Mouse (Mus musculus): ENCODE measurements around the gene Zfand5. TPM values are rescaled to one million over a fixed set of nuclear protein-coding genes. Genes with fewer than 3 reads are reported as not detected.
"Not testable (repeated sequence)": the region's sequence is repeated elsewhere in the genome, so short reads cannot be mapped to it uniquely, and the experiment has no call there.

Gene Zfand5
- polyA plus RNA-seq, 1 experiment from 2014 or later, result 131 TPM

DNA sequence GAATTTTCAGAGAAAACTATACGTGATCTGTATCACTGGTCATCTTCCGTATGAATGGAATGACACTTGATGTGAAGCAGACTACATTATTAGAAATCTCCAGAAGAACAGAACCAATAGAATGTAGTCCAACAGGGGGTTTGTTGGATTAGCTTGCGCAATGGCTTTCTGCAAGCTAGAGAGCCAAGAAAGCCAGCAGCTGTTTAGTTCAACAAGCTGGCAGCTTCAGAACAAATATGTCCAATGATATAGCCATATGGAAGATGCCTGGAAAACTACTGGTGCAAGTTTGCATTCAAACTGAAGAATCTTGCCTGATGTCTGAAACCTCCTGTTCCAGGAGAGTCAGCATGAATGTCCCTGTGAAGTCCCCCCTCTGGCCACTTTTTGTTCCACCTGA is 35.7 kb downstream of the Zfand5 start:
- Histone ChIP-seq H3K9ac (ENCODE audit: low read length) (no peak overlapping the region), H3K4me1 (replicated peaks; ENCODE audit: control insufficient read depth, insufficient read depth, low read length) (no peaks in the 10 kb centered on the region), H3K4me2 (ENCODE audit: low read depth, low read length, severe bottlenecking) (no peak overlapping the region), H3K27me3 (ENCODE audit: control insufficient read depth, insufficient read depth, low read length) (no peaks in the 10 kb centered on the region), H3K9me3 (ENCODE audit: control insufficient read depth, low read length) (no peaks in the 10 kb centered on the region), H3K27ac (ENCODE audit: low read depth, low read length) (no peak overlapping the region), H3K36me3 (ENCODE audit: control insufficient read depth, insufficient read depth, low read length) (no peaks in the 10 kb centered on the region), H3K4me3 (ENCODE audit: low read depth, low read length) (no peak overlapping the region)
- WGBS, result 96% methylated on average over 3 of the region's 3 CpGs
- ATAC-seq (replicated peaks; ENCODE audit: low FRiP score) (no peak), DNase-seq (ENCODE audit: low spot score) (no peak)

DNA sequence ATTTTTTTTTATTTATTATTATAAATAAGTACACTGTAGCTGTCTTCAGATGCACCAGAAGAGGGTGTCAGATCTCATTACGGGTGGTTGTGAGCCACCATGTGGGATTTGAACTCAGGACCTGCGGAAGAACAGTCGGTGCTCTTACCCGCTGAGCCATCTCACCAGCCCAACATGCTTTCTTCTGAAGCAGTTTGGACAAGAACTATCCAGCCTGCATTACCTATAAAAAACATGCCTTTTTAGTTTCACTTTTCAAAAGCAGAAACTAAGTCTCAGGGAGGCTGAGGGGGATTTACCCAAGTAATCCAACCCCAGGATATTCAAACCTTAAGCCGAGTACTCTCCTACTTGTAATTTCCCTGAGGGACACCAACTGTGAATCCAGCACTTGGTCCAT is 38.3 kb downstream of the Zfand5 start:
- H3K4me1 ChIP-seq (replicated peaks; ENCODE audit: control insufficient read depth, insufficient read depth, low read length); H3K4me2 ChIP-seq (ENCODE audit: low read depth, low read length, severe bottlenecking); H3K36me3 ChIP-seq (ENCODE audit: control insufficient read depth, insufficient read depth, low read length); H3K27me3 ChIP-seq (ENCODE audit: control insufficient read depth, insufficient read depth, low read length); H3K4me3 ChIP-seq (ENCODE audit: low read depth, low read length); DNase-seq (ENCODE audit: low spot score); ATAC-seq (replicated peaks; ENCODE audit: low FRiP score); H3K9me3 ChIP-seq (ENCODE audit: control insufficient read depth, low read length); H3K27ac ChIP-seq (ENCODE audit: low read depth, low read length); H3K9ac ChIP-seq (ENCODE audit: low read length): not testable (repeated sequence)
- 93% methylated on average over 5 of the region's 5 CpGs for WGBS

GRCm38 (mm10) chr19:21315701-21316100 is 43.6 kb downstream of the Zfand5 start:
- DNase-seq (ENCODE audit: low spot score) (no peak), ATAC-seq (replicated peaks; ENCODE audit: low FRiP score) (no peak)
- no peaks in the 10 kb centered on the region for H3K27me3 ChIP-seq (ENCODE audit: control insufficient read depth, insufficient read depth, low read length)
- H3K4me2 ChIP-seq (ENCODE audit: low read depth, low read length, severe bottlenecking), result no peak overlapping the region
- H3K36me3 ChIP-seq (ENCODE audit: control insufficient read depth, insufficient read depth, low read length), result no peaks in the 10 kb centered on the region
- H3K4me3 ChIP-seq (ENCODE audit: low read depth, low read length), result no peak overlapping the region
- no peak overlapping the region for H3K9ac ChIP-seq (ENCODE audit: low read length)
- H3K4me1 ChIP-seq (replicated peaks; ENCODE audit: control insufficient read depth, insufficient read depth, low read length), result no peaks in the 10 kb centered on the region
- WGBS, result 85% methylated on average over 3 of the region's 3 CpGs
- no peaks in the 10 kb centered on the region for H3K9me3 ChIP-seq (ENCODE audit: control insufficient read depth, low read length)
- no peak overlapping the region for H3K27ac ChIP-seq (ENCODE audit: low read depth, low read length)

DNA sequence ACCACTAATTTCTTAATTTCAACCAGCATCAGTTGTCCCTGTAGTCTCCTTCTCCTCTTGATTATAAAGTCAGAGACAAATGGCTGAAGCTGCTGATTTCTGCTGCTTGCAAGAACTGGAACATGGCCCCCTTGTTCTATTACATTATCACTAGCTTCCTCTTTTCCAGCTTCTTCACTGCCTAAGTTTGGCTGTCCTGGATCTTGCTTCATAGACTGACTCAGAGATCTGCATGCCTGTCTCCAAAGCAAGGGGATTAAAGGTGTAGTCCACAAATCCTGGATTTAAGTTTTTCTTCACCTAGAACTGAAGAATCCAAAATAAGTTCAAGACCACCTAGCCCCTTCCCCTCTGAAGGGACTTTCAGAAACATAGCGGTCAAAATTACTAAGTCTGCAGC is 47.5 kb downstream of the Zfand5 start:
- DNase-seq (ENCODE audit: low spot score), result no peak
- Histone ChIP-seq H3K27me3 (ENCODE audit: control insufficient read depth, insufficient read depth, low read length) (no peaks in the 10 kb centered on the region), H3K27ac (ENCODE audit: low read depth, low read length) (no peak overlapping the region), H3K4me3 (ENCODE audit: low read depth, low read length) (no peak overlapping the region), H3K36me3 (ENCODE audit: control insufficient read depth, insufficient read depth, low read length) (no peaks in the 10 kb centered on the region), H3K9me3 (ENCODE audit: control insufficient read depth, low read length) (no peaks in the 10 kb centered on the region), H3K4me2 (ENCODE audit: low read depth, low read length, severe bottlenecking) (no peak overlapping the region), H3K4me1 (replicated peaks; ENCODE audit: control insufficient read depth, insufficient read depth, low read length) (no peaks in the 10 kb centered on the region), H3K9ac (ENCODE audit: low read length) (no peak overlapping the region)
- 90% methylated on average over 1 of the region's 1 CpGs for WGBS
- ATAC-seq (replicated peaks; ENCODE audit: low FRiP score), result no peak

DNA sequence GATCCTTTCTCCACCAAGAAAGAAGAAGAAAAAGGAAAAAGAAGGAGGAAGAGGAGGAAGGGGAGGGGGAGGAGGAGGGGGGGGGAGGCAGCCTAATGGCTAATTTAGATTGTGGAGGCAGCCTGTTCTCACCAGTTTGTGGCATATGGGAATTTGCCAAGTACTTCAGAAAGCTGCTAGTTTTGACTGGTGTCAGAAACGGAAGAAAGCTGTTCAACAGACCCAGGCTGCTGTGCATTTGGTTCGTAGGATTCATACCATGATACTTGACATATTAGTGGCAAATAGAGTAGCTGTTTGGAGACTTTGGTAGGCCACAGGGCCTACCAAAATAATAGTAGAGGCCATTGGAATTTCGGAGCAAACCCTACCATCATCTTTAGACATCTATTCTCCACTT is 53.3 kb downstream of the Zfand5 start:
- Histone ChIP-seq H3K27ac (ENCODE audit: low read depth, low read length) (no peak overlapping the region), H3K36me3 (ENCODE audit: control insufficient read depth, insufficient read depth, low read length) (no peaks in the 10 kb centered on the region), H3K9me3 (ENCODE audit: control insufficient read depth, low read length) (no peaks in the 10 kb centered on the region), H3K27me3 (ENCODE audit: control insufficient read depth, insufficient read depth, low read length) (no peaks in the 10 kb centered on the region), H3K4me3 (ENCODE audit: low read depth, low read length) (no peak overlapping the region), H3K4me1 (replicated peaks; ENCODE audit: control insufficient read depth, insufficient read depth, low read length) (no peaks in the 10 kb centered on the region), H3K9ac (ENCODE audit: low read length) (no peak overlapping the region), H3K4me2 (ENCODE audit: low read depth, low read length, severe bottlenecking) (no peak overlapping the region)
- no peak for ATAC-seq (replicated peaks; ENCODE audit: low FRiP score)
- 88% methylated on average over 3 of the region's 3 CpGs for WGBS
- no peak for DNase-seq (ENCODE audit: low spot score)

- 80% methylated on average over 9 of the region's 9 CpGs for WGBS
- ATAC-seq (replicated peaks; ENCODE audit: low FRiP score), result no peak
- H3K9ac ChIP-seq (ENCODE audit: low read length), result no peak overlapping the region
- no peak overlapping the region for H3K4me2 ChIP-seq (ENCODE audit: low read depth, low read length, severe bottlenecking)
- H3K27ac ChIP-seq (ENCODE audit: low read depth, low read length), result no peak overlapping the region
- H3K9me3 ChIP-seq (ENCODE audit: control insufficient read depth, low read length), result no peaks in the 10 kb centered on the region
- H3K4me1 ChIP-seq (replicated peaks; ENCODE audit: control insufficient read depth, insufficient read depth, low read length), result no peaks in the 10 kb centered on the region
- no peaks in the 10 kb centered on the region for H3K36me3 ChIP-seq (ENCODE audit: control insufficient read depth, insufficient read depth, low read length)
- DNase-seq (ENCODE audit: low spot score), result no peak
- H3K27me3 ChIP-seq (ENCODE audit: control insufficient read depth, insufficient read depth, low read length), result no peaks in the 10 kb centered on the region
- no peak overlapping the region for H3K4me3 ChIP-seq (ENCODE audit: low read depth, low read length)
These were observed 56.9 kb downstream of the Zfand5 start for GRCm38 (mm10) chr19:21328951-21329350.

- DNase-seq (ENCODE audit: low spot score) (no peak), ATAC-seq (replicated peaks; ENCODE audit: low FRiP score) (no peak)
- Histone ChIP-seq H3K27ac (ENCODE audit: low read depth, low read length) (no peak overlapping the region), H3K36me3 (ENCODE audit: control insufficient read depth, insufficient read depth, low read length) (no peaks in the 10 kb centered on the region), H3K4me3 (ENCODE audit: low read depth, low read length) (no peak overlapping the region), H3K9me3 (ENCODE audit: control insufficient read depth, low read length) (no peaks in the 10 kb centered on the region), H3K9ac (ENCODE audit: low read length) (no peak overlapping the region), H3K4me1 (replicated peaks; ENCODE audit: control insufficient read depth, insufficient read depth, low read length) (no peaks in the 10 kb centered on the region), H3K27me3 (ENCODE audit: control insufficient read depth, insufficient read depth, low read length) (no peaks in the 10 kb centered on the region), H3K4me2 (ENCODE audit: low read depth, low read length, severe bottlenecking) (no peak overlapping the region)
- 79% methylated on average over 5 of the region's 5 CpGs for WGBS
These were observed 57.7 kb downstream of the Zfand5 start for GRCm38 (mm10) chr19:21329770-21330169.

GRCm38 (mm10) chr19:21330305-21331115 is 58.4 kb downstream of the Zfand5 start:
- Histone ChIP-seq H3K9me3 (ENCODE audit: control insufficient read depth, low read length) (no peaks in the 10 kb centered on the region), H3K27ac (ENCODE audit: low read depth, low read length) (no peak overlapping the region), H3K4me2 (ENCODE audit: low read depth, low read length, severe bottlenecking) (no peak overlapping the region), H3K9ac (ENCODE audit: low read length) (no peak overlapping the region), H3K36me3 (ENCODE audit: control insufficient read depth, insufficient read depth, low read length) (no peaks in the 10 kb centered on the region), H3K4me3 (ENCODE audit: low read depth, low read length) (no peak overlapping the region), H3K4me1 (replicated peaks; ENCODE audit: control insufficient read depth, insufficient read depth, low read length) (no peaks in the 10 kb centered on the region), H3K27me3 (ENCODE audit: control insufficient read depth, insufficient read depth, low read length) (no peaks in the 10 kb centered on the region)
- WGBS, result 91% methylated on average over 6 of the region's 6 CpGs
- ATAC-seq (replicated peaks; ENCODE audit: low FRiP score), result no peak
- no peak for DNase-seq (ENCODE audit: low spot score)

GRCm38 (mm10) chr19:21331621-21332155 is 59.6 kb downstream of the Zfand5 start:
- WGBS, result 90% methylated on average over 11 of the region's 11 CpGs
- no peaks in the 10 kb centered on the region for H3K36me3 ChIP-seq (ENCODE audit: control insufficient read depth, insufficient read depth, low read length)
- no peak for ATAC-seq (replicated peaks; ENCODE audit: low FRiP score)
- no peak overlapping the region for H3K4me3 ChIP-seq (ENCODE audit: low read depth, low read length)
- no peaks in the 10 kb centered on the region for H3K9me3 ChIP-seq (ENCODE audit: control insufficient read depth, low read length)
- no peak overlapping the region for H3K9ac ChIP-seq (ENCODE audit: low read length)
- H3K4me2 ChIP-seq (ENCODE audit: low read depth, low read length, severe bottlenecking), result no peak overlapping the region
- no peak overlapping the region for H3K27ac ChIP-seq (ENCODE audit: low read depth, low read length)
- no peak for DNase-seq (ENCODE audit: low spot score)
- H3K27me3 ChIP-seq (ENCODE audit: control insufficient read depth, insufficient read depth, low read length), result no peaks in the 10 kb centered on the region
- no peaks in the 10 kb centered on the region for H3K4me1 ChIP-seq (replicated peaks; ENCODE audit: control insufficient read depth, insufficient read depth, low read length)

All from forebrain, embryonic 11.5 days (tissue).